Mouse (Mus musculus): ENCODE data around the gene Aimp1. TPM values are rescaled to one million over a fixed set of nuclear protein-coding genes. Genes with fewer than 3 reads are reported as not detected.

Gene Aimp1
- total and polyA plus RNA-seq, 3 experiments = 158 to 206 TPM; not detected in 1

DNA sequence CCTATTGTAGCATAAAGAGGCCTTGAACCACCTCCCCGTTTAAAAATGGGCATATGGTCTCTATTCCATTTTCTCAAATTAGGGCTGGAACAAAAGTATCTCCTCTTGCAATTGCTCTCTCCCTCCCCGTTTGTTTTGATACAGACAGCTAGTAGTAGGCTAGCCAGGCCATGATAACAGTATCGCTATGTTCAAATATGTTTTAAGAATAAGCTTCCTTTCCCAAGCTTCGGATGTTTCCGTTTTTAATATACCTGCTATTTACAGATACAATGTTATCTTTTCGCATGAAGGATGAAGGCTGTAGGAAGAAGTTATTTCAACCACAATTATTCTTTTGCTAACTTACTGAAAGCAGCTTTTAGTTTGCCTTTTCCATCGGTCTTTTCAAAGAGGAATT lies 34.8 kb downstream of the Aimp1 start:
- DNase-seq (ENCODE audit: low read depth, low spot score) = peak; percentile 64
- Histone ChIP-seq H3K79me2 (ENCODE audit: control insufficient read depth, insufficient read depth, low read length, poor library complexity) (no peaks in the 10 kb centered on the region), H3K4me1 (ENCODE audit: control insufficient read depth in 1 of 2, insufficient read depth in 2 of 2, low read length in 2 of 2) (peaks cover 9 to 23% of the 10 kb centered on the region in 2 experiments), H3K36me3 (ENCODE audit: control insufficient read depth in 1 of 2, insufficient read depth in 2 of 2, low read length in 2 of 2) (peaks cover 0 to 25% of the 10 kb centered on the region in 2 experiments; a peak in 2 of 4 replicates), H3K9ac (ENCODE audit: control insufficient read depth, low read depth, low read length, poor library complexity, severe bottlenecking) (0 out of 2 replicates have a peak overlapping the region, but pooled peaks have one; percentile 1), H3K27ac (ENCODE audit: control insufficient read depth, low read depth, low read length) (peak overlapping the region; percentile 70), H3K4me3 (ENCODE audit: control insufficient read depth in 1 of 2, insufficient read depth in 1 of 2, low read depth in 2 of 2, low read length in 2 of 2) (peak overlapping the region; percentile 23 to 34; a peak in 3 of 4 replicates), H3K9me3 (replicated peaks; ENCODE audit: insufficient read depth, low read length) (no peaks in the 10 kb centered on the region), H3K27me3 (ENCODE audit: control insufficient read depth in 1 of 2, insufficient read depth in 2 of 2, low read length in 2 of 2) (no peaks in the 10 kb centered on the region)
- TF ChIP-seq USF1 (IDR thresholded peaks at IDR 0.05; ENCODE audit: low read depth, low read length) (no peak), EP300 (IDR thresholded peaks at IDR 0.05; ENCODE audit: low read depth in 1 of 2, low read length in 2 of 2) (peak; percentile 89 to 91), ZC3H11A (IDR thresholded peaks at IDR 0.05; ENCODE audit: low read depth, low read length) (no peak), ZNF384 (IDR thresholded peaks at IDR 0.05; ENCODE audit: low read depth, low read length) (no peak), HCFC1 (IDR thresholded peaks at IDR 0.05; ENCODE audit: low read depth, low read length) (no peak), RCOR1 (IDR thresholded peaks at IDR 0.05; ENCODE audit: low read depth, low read length) (no peak), POLR2AphosphoS2 (IDR thresholded peaks at IDR 0.05; ENCODE audit: low read length) (no peak), MYB (IDR thresholded peaks at IDR 0.05; ENCODE audit: low read depth, low read length) (no peak), CHD1 (IDR thresholded peaks at IDR 0.05; ENCODE audit: low read depth, low read length) (no peak), NELFE (IDR thresholded peaks at IDR 0.05; ENCODE audit: low read depth, low read length) (no peak), MAZ (IDR thresholded peaks at IDR 0.05; ENCODE audit: low read depth, low read length) (no peak), TAL1 (IDR thresholded peaks at IDR 0.05; ENCODE audit: low read length) (peak; percentile 57), USF2 (IDR thresholded peaks at IDR 0.05; ENCODE audit: borderline replicate concordance in 1 of 2, insufficient read depth in 1 of 2, low read depth in 1 of 2, low read length in 2 of 2) (no peak), RAD21 (IDR thresholded peaks at IDR 0.05; ENCODE audit: low read depth, low read length) (no peak), POLR2A (IDR thresholded peaks at IDR 0.05; ENCODE audit: control insufficient read depth in 1 of 2, insufficient read depth in 1 of 2, low read depth in 1 of 2, low read length in 2 of 2, poor library complexity in 1 of 2) (no peak), CHD2 (IDR thresholded peaks at IDR 0.05; ENCODE audit: low read length) (no peak), E2F4 (IDR thresholded peaks at IDR 0.05; ENCODE audit: borderline replicate concordance, low read depth, low read length) (no peak), MEF2A (IDR thresholded peaks at IDR 0.05; ENCODE audit: extremely low read depth, insufficient replicate concordance, low read depth, low read length, poor library complexity, severe bottlenecking) (no peak), MXI1 (IDR thresholded peaks at IDR 0.05; ENCODE audit: low read depth, low read length) (peak; percentile 21; the same call in 1 of the 2 replicates), TCF12 (IDR thresholded peaks at IDR 0.05; ENCODE audit: low read depth, low read length) (peak; percentile 92), ETS1 (IDR thresholded peaks at IDR 0.05; ENCODE audit: low read depth, low read length) (peak; percentile 79), MYC (IDR thresholded peaks at IDR 0.05; ENCODE audit: low read depth, low read length) (no peak), CTCF (IDR thresholded peaks at IDR 0.05 in 2 of 3, conservative IDR thresholded peaks at IDR 0.05 in 1 of 3; ENCODE audit: control insufficient read depth in 1 of 3, insufficient read depth in 1 of 3, low read depth in 2 of 3, low read length in 3 of 3, poor library complexity in 1 of 3, severe bottlenecking in 1 of 3) (no peak), GABPA (IDR thresholded peaks at IDR 0.05; ENCODE audit: low read depth, low read length) (no peak), SIN3A (IDR thresholded peaks at IDR 0.05; ENCODE audit: low read length) (peak; percentile 46), MAFK (IDR thresholded peaks at IDR 0.05; ENCODE audit: borderline replicate concordance, low read depth, low read length) (no peak), ZKSCAN1 (IDR thresholded peaks at IDR 0.05; ENCODE audit: low read depth, low read length) (no peak), GATA1 (IDR thresholded peaks at IDR 0.05; ENCODE audit: low read depth, low read length) (peak; percentile 88)

Data from MEL (cell line).